Mouse (Mus musculus): Measurements from ENCODE around the gene Arrdc2.

The Arrdc2 gene

GRCm38 (mm10) chr8:70850947-70851346 lies 11.4 kb upstream of the Arrdc2 start:
- no peak for TF ChIP-seq GATA4 (IDR thresholded peaks at IDR 0.05; ENCODE audit: insufficient replicate concordance, low read length)

DNA sequence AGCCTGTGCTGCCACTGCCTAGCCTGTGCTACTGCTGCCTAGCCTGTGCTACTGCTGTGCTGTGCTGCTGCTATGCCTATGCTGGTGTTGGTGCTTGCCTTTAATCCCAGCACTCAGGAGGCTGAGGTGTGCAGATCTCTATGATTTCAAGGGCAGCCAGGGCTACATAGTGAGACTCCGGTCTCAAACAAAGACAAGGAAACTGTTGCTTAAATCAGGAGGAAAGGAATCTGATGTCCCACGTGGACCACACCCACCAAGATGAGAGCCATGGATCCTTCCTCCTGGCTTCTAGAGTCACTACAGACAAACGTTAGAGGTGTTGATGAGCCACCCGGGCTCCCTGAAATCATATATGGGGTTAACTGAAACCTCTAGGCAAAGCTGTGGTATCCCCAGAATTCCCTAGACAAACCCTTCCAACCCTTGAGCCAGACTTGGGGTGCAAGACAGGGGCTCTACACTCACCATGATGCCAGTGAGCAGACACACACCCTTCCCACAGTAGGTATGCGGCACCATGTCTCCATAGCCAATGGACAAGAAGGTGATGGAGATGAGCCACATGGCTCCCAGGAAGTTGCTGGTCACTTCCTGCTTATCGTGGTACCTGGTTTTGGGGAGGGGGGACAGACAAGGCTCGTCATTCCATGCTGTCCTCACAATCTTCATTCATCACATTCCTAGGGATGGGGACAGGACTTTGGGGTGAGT lies 10.8 kb upstream of the Arrdc2 start:
- TF ChIP-seq GATA4 (IDR thresholded peaks at IDR 0.05; ENCODE audit: insufficient replicate concordance, low read length) = no peak

- no peak for TF ChIP-seq GATA4 (IDR thresholded peaks at IDR 0.05; ENCODE audit: insufficient replicate concordance, low read length)
Measured at GRCm38 (mm10) chr8:70849333-70849990, 9.9 kb upstream of the Arrdc2 start.

- no peak for TF ChIP-seq GATA4 (IDR thresholded peaks at IDR 0.05; ENCODE audit: insufficient replicate concordance, low read length)
Measured at GRCm38 (mm10) chr8:70846371-70847154, 7.0 kb upstream of the Arrdc2 start.

DNA sequence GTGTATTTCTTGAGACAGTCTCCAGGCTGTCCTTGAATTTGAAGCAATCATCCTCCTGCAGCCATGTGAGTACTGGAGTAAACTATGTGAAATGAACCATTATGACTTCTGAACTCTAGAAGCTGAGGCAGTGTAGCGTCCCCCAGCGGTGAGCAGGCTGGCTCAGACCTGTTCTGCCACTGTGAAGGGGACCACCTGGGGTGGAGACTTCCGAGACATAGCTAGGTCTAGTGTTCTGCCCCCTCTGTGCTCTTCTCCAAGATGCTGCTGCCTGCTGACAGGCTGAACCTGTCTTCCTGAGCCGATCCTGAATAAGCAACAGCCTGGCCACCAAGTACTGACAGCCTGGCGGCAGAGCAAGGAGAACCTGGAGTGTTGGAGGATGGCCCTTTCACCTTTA lies 5.6 kb upstream of the Arrdc2 start:
- no peak for TF ChIP-seq GATA4 (IDR thresholded peaks at IDR 0.05; ENCODE audit: insufficient replicate concordance, low read length)

GRCm38 (mm10) chr8:70844523-70844922 lies 5.0 kb upstream of the Arrdc2 start:
- no peak for TF ChIP-seq GATA4 (IDR thresholded peaks at IDR 0.05; ENCODE audit: insufficient replicate concordance, low read length)

DNA sequence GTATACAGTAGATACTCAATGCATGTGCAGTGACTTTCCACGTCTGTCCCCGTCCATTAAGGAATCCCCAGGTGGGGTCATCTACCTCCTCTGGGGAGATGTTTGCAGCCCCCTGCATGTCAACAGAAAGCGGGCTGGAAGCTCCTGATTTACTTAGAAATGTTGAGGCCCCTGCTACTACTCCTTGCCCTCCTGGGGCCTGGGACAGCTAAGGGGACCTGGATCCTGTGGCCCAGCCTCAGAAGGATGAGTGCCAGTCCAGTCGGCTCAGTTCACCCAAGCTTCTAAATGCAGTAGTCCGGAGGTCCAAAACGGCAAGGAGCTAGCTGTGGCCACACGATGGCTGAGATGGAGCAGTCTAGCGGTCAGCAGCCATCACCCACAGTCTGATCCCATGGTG lies 4.4 kb upstream of the Arrdc2 start:
- no peak for TF ChIP-seq GATA4 (IDR thresholded peaks at IDR 0.05; ENCODE audit: insufficient replicate concordance, low read length)

DNA sequence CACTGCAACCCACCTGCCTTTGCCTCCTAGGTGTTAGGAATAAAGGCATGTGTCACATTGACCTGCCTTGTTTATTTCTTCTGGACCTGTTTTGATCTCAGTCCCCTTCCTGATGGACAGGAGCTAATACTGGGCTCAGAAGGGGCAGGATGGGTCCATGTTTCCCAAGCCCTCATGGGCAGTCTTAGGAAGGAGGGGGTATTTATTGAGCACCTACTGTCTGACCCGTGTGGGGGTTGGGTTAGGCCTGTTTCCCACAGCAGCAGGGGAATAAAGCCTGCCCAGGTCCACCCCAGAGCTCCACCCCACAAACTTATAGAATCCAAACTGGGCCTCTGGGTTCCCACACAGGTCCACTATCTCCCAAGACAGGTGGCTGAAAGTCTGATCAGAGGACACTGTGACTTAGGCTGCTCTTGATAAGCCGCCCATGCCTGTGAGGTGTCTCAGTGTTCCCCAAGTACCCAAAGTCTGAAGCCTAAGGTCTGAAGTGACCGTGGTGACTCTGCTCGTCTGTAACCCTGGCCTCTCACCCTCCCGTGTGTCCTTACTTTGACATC lies 3.8 kb upstream of the Arrdc2 start:
- TF ChIP-seq GATA4 (IDR thresholded peaks at IDR 0.05; ENCODE audit: insufficient replicate concordance, low read length) = no peak

DNA sequence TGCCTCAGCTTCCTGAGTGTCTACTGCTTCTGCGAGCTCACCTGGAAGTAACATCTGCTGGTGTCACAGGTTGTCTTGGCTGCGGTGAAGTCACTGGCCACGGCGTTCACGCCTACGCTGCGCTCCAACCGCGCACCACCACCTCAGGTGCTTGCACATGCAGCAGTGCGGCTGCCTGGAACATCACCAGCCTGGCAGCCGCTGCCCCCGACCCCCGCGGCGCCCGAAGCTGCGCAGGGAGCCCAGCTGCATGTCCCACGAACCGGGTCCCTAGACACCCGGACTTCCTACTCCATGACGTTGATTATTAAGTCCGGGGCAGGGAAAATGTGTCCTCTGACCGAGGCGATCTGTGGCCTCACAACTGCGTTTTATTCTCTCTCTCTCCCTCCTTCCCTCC lies 3.0 kb upstream of the Arrdc2 start:
- TF ChIP-seq GATA4 (IDR thresholded peaks at IDR 0.05; ENCODE audit: insufficient replicate concordance, low read length) = no peak

GRCm38 (mm10) chr8:70841147-70842072 lies 1.9 kb upstream of the Arrdc2 start:
- TF ChIP-seq GATA4 (IDR thresholded peaks at IDR 0.05; ENCODE audit: insufficient replicate concordance, low read length) = no peak

- no peak for TF ChIP-seq GATA4 (IDR thresholded peaks at IDR 0.05; ENCODE audit: insufficient replicate concordance, low read length)
Measured at GRCm38 (mm10) chr8:70840590-70840989, 1.1 kb upstream of the Arrdc2 start.

GRCm38 (mm10) chr8:70838654-70839407 lies 689 bp downstream of the Arrdc2 start:
- TF ChIP-seq GATA4 (IDR thresholded peaks at IDR 0.05; ENCODE audit: insufficient replicate concordance, low read length) = no peak

- TF ChIP-seq GATA4 (IDR thresholded peaks at IDR 0.05; ENCODE audit: insufficient replicate concordance, low read length) = no peak
Measured at GRCm38 (mm10) chr8:70836666-70837065, 2.9 kb downstream of the Arrdc2 start.

- no peak for TF ChIP-seq GATA4 (IDR thresholded peaks at IDR 0.05; ENCODE audit: insufficient replicate concordance, low read length)
Measured at GRCm38 (mm10) chr8:70834071-70834470, 5.4 kb downstream of the Arrdc2 start.

Measured in liver, adult (tissue).